In genomic region chr2:76114734-76115133, GRCm38 (mm10) we compare ENCODE assay signal across 9 mouse cellular contexts.
A peak's percentile ranks its signal among the peaks of the same experiment; 100 is the strongest.
DNase-seq lines count a peak whose midpoint lies in the region; ATAC-seq and TF ChIP-seq lines count a peak whose summit lies in the region.
"Had no signal": no experiment of that assay in that cellular context is flagged by ENCODE, and none has a peak within 500 bp of the region (broad histone marks: within the 10 kb centered on the region; RNA-seq: fewer than 3 reads in every experiment).

No protein-coding gene starts in this region.

- WGBS in intestine, embryonic 14.5 days, result 23% methylated on average over 6 of the region's 6 CpGs
- 26% methylated on average over 6 of the region's 6 CpGs for WGBS in intestine, embryonic 16.5 days

- DNase-seq in intestine, embryonic 14.5 days (ENCODE audit: low spot score), result no peak
- DNase-seq in urinary bladder, postnatal 25 days (ENCODE audit: low spot score), result peak; percentile 12
- no peak for DNase-seq in urinary bladder, postnatal 36 days (ENCODE audit: low spot score in 2 of 2)
- DNase-seq in brain, embryonic 14.5 days (ENCODE audit: low read depth), result peak; percentile 56
- peak; percentile 64 to 70 for DNase-seq in kidney, postnatal 4 days
- DNase-seq in spleen, postnatal 4 days (ENCODE audit: low spot score in 2 of 2), result peak; percentile 28 to 70
- DNase-seq in frontal cortex, postnatal 10 days (ENCODE audit: low spot score in 2 of 2), result no peak

- no peak overlapping the region for H3K27ac ChIP-seq in intestine, embryonic 14.5 days (ENCODE audit: low read depth)
- no peak overlapping the region for H3K27ac ChIP-seq in intestine, embryonic 16.5 days (ENCODE audit: low read length)
- H3K27ac ChIP-seq: midbrain, embryonic 12.5 days had no signal

- H3K4me2 ChIP-seq in intestine, embryonic 14.5 days (ENCODE audit: low read length), result no peak overlapping the region
- H3K4me2 ChIP-seq in intestine, embryonic 16.5 days (ENCODE audit: low read depth, low read length), result no peak overlapping the region
- H3K4me2 ChIP-seq: midbrain, embryonic 12.5 days had no signal

- peak; percentile 48; the same call in 1 of the 2 replicates for ATAC-seq in intestine, embryonic 14.5 days (replicated peaks; ENCODE audit: low FRiP score, low TSS enrichment, low read depth)
- ATAC-seq in intestine, embryonic 16.5 days, result no peak

- H3K27me3 ChIP-seq in intestine, embryonic 14.5 days (replicated peaks; ENCODE audit: control insufficient read depth, insufficient read depth, low read length), result no peaks in the 10 kb centered on the region
- no peaks in the 10 kb centered on the region for H3K27me3 ChIP-seq in intestine, embryonic 16.5 days (replicated peaks; ENCODE audit: control insufficient read depth, insufficient read depth, low read length)

- no peak overlapping the region for H3K9ac ChIP-seq in intestine, embryonic 14.5 days (ENCODE audit: low read length)
- no peak overlapping the region for H3K9ac ChIP-seq in intestine, embryonic 16.5 days (ENCODE audit: low read depth, low read length)
- H3K9ac ChIP-seq: midbrain, embryonic 12.5 days had no signal

- no peaks in the 10 kb centered on the region for H3K9me3 ChIP-seq in intestine, embryonic 14.5 days (ENCODE audit: control insufficient read depth, low read length)
- no peaks in the 10 kb centered on the region for H3K9me3 ChIP-seq in intestine, embryonic 16.5 days (ENCODE audit: control insufficient read depth, low read length)
- H3K9me3 ChIP-seq: midbrain, embryonic 12.5 days had no signal

- no peak for TF ChIP-seq POLR2A in brain, embryonic 14.5 days (IDR thresholded peaks at IDR 0.05; ENCODE audit: borderline replicate concordance, extremely low read depth, insufficient read depth, insufficient read length, poor library complexity, severe bottlenecking)

- H3K4me3 ChIP-seq in intestine, embryonic 14.5 days (ENCODE audit: low read depth, low read length), result no peak overlapping the region
- no peak overlapping the region for H3K4me3 ChIP-seq in intestine, embryonic 16.5 days (ENCODE audit: low read length)
- H3K4me3 ChIP-seq: midbrain, embryonic 12.5 days had no signal

- peak; percentile 92 for TF ChIP-seq CTCF in brain, embryonic 14.5 days (IDR thresholded peaks at IDR 0.05; ENCODE audit: borderline replicate concordance, extremely low read depth, insufficient read depth, insufficient read length)

- no peaks in the 10 kb centered on the region for H3K36me3 ChIP-seq in intestine, embryonic 14.5 days (ENCODE audit: control insufficient read depth, insufficient read depth, low read length)
- no peaks in the 10 kb centered on the region for H3K36me3 ChIP-seq in intestine, embryonic 16.5 days (ENCODE audit: control insufficient read depth, insufficient read depth, low read length)
- H3K36me3 ChIP-seq: midbrain, embryonic 12.5 days had no signal

- peaks cover 7% of the 10 kb centered on the region; the same call in 1 of the 2 replicates for H3K4me1 ChIP-seq in intestine, embryonic 14.5 days (replicated peaks; ENCODE audit: control insufficient read depth, insufficient read depth, low read length)
- peaks cover 4% of the 10 kb centered on the region; the same call in 1 of the 2 replicates for H3K4me1 ChIP-seq in intestine, embryonic 16.5 days (ENCODE audit: control insufficient read depth, insufficient read depth, low read length)
- H3K4me1 ChIP-seq: midbrain, embryonic 12.5 days had no signal

Comparison
In these comparisons a context has a peak if more than half of its experiments do, and no peak if none do; other contexts are left out.
1. DNase-seq: peak in urinary bladder, postnatal 25 days (single experiment), brain, embryonic 14.5 days (single experiment), kidney, postnatal 4 days (2 of 2) and spleen, postnatal 4 days (2 of 2); none in intestine, embryonic 14.5 days (single experiment), urinary bladder, postnatal 36 days (0 of 2) and frontal cortex, postnatal 10 days (0 of 2).